Mouse (Mus musculus): ENCODE data around the gene Ngb.
A peak's percentile ranks its signal among the peaks of the same experiment; 100 is the strongest.

Ngb gene

GRCm38 (mm10) chr12:87093249-87093648 lies 9.1 kb downstream of the Ngb start:
- no peak for DNase-seq (ENCODE audit: low read depth in 1 of 2, low spot score in 2 of 2)

DNA sequence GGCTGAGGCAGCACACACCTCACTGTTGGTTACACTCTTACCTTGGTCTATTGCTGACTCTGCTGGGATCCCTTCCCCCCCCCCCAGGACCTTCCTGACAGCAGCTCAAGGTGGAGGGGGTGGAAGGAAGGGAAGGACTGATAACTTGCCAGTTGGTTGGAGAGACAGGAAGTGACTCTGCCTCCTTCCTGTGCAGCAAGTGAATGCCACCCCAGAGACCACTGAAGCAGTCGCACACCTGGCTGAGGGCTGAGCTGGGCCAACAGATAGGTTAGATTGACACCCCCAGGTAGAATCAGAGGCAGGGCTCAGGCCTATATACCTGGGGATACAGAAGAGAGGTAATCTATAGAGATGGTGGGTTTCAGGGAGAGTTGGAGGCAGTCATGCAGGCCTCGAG lies 10.4 kb downstream of the Ngb start:
- no peak for DNase-seq (ENCODE audit: low read depth in 1 of 2, low spot score in 2 of 2)

DNA sequence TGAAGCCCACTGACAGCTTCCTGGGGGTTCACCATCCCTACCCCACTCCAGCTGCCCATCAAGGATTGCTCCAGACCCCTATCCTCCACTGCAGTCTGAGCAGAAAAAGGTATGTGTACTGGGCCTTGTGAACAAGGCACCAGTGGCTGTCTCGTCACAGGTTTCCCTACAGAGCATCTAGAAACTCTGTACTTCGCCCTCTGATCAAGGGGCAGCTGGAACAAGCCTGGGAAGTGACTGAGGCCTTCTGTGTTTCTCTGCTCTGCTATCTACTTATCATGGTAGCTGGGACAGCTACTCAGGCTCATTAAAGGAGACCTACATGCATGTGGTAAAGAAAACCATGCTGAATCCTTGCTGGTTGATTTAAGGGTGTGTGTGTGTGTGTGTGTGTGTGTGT lies 12.6 kb downstream of the Ngb start:
- DNase-seq (ENCODE audit: low read depth in 1 of 2, low spot score in 2 of 2) = no peak

GRCm38 (mm10) chr12:87089255-87089654 lies 13.1 kb downstream of the Ngb start:
- DNase-seq (ENCODE audit: low read depth in 1 of 2, low spot score in 2 of 2) = no peak

- DNase-seq (ENCODE audit: low read depth in 1 of 2, low spot score in 2 of 2) = no peak
These were observed 14.0 kb downstream of the Ngb start for GRCm38 (mm10) chr12:87088331-87088730.

GRCm38 (mm10) chr12:87087236-87087635 lies 15.1 kb downstream of the Ngb start:
- no peak for DNase-seq (ENCODE audit: low read depth in 1 of 2, low spot score in 2 of 2)

- no peak for DNase-seq (ENCODE audit: low read depth in 1 of 2, low spot score in 2 of 2)
These were observed 19.5 kb downstream of the Ngb start for GRCm38 (mm10) chr12:87082797-87083196.

DNA sequence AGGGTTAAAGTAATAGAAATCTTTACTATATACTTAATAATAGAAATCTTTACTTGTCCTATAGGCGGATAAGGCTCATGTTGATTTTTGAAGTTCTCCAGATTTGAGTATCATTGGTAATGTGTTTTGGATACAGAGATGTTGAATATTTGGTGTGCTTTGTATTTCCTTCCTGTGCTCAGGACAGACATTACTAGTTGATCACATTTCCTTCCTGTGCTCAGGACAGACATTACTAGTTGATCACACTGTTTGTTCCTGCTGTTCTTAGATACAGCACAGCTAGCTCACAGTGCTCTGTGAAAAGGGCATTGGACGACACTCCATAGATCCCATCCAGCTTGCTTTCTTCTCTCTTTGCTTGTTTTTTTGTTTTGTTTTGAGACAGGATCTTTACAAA lies 25.7 kb downstream of the Ngb start:
- no peak for DNase-seq (ENCODE audit: low read depth in 1 of 2, low spot score in 2 of 2)

DNA sequence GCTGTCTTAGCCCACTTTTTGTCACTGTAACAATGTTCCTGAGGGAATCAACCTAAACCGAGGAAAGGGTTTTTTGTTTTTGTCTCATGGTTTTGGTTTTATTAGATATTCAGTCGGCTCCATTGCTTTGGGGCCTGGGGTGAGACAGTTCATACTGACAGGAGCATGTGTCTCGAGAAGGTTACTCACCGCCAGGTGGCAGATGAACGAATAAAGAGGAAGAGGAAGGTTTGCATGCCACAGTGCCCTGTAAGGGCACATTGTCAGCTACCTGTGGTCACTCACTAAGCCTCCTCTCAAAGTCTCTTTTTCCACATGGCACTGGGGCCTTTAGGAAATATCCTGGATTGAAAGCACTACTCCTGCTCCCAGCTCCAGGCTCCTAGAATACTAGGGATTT lies 31.8 kb downstream of the Ngb start:
- DNase-seq (ENCODE audit: low read depth in 1 of 2, low spot score in 2 of 2) = no peak

DNA sequence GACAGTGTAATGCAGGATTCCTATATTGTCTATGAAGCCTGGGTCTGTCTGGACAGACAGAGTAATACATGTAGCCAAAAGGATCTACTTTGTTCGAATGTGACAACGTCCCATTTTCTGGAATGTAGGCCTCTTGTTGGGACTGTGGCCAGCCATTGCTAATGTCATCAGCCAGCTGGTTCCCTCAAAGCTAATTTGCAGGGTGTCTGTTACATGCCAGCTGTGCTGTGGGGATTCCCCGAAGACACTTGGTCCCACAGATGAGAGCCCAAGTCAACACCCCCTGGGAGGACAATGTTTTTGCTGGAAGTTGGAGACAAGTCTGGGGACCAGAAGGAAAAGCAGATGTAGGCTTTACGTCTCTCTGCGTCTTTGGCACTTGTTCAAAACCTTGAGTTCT lies 35.9 kb downstream of the Ngb start:
- DNase-seq (ENCODE audit: low read depth in 1 of 2, low spot score in 2 of 2) = no peak

DNA sequence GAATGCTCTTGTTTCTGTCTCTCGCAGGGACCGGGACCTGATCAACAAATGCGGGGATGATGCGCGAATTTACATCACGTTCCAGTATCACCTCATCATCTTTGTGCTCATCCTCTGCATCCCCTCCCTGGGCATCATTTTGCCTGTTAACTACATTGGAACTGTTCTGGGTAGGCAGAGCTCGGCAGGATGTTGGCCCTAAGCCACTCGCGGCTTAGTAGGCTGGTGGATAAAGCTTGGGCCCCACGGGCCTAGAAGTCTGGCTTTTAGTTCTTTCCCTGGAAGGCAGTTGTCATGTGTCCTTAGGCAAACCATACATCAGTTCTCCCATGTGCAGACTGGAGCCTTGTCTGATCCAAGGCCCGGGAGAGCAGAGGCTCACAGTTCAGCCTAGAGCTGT lies 36.9 kb downstream of the Ngb start:
- DNase-seq (ENCODE audit: low read depth in 1 of 2, low spot score in 2 of 2) = no peak

DNA sequence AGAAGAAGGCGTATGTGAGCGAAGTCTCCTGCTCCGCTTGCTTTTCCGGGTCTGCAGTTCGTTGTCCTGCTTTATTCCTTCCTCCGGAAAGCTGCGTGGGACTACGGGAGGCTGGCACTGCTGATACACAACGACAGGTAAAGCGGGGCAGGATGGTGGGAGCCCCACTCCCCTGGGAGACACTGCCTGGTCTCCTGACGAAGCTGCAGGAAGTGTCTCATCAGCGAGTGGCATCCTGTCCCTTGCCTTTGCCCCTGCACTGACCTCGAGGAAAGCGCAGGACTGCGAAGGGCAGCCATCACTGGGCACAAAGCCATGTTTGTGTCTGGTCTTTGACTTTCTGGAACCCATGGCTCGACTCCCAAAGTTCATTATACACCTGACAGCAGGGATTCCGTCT lies 45.3 kb downstream of the Ngb start:
- DNase-seq (ENCODE audit: low read depth in 1 of 2, low spot score in 2 of 2) = no peak

DNA sequence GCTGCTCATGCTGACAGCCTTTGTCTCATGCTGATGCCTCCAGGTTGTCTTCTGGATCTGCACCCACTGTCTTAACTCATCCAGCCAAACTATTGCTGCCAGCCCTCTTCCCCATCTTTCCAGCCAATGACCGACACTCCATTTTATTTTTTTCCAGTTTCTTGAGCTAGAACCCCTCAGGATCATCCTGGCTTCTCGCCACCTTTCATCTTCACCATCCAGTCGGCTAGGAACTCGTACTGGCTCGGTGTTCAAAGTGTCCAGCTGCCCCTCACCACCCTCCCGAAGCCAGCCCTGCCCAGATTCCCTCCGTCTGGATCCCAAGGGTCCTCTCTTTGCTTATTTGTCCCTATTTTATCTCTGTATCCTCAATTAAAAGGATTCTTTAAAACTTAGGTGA lies 47.5 kb downstream of the Ngb start:
- no peak for DNase-seq (ENCODE audit: low read depth in 1 of 2, low spot score in 2 of 2)

DNA sequence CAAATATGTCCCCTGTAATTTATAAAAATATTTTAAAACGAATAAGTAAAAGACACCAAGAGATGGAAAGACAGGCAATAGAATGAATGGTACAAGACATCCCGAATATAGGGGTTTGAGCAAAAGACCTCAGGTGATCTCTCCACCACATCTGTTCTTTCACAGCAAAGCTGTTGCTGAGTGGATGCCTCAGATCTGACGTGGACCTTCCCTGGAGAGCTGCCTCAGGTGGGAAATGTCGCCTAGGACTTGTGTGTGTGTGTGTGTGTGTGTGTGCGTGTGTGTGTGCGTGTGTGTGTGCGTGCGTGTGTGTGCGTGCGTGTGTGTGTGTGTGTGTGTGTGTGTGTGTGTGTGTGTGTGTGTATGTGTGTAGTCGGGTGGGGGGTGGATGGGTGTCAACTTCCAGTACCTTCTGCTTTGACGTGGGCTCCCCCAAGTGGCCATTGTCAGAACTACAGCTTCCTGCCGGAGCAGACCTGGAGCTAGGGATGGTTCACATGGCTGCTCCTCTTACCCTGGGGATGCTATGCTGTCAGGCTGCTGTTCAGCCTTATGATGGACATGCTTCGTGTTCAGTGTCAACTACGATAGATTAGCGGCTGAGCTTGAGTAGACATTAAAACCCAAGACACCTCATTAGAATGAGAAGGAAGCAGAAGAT lies 49.5 kb downstream of the Ngb start:
- DNase-seq (ENCODE audit: low read depth in 1 of 2, low spot score in 2 of 2) = peak; percentile 17 to 39

DNA sequence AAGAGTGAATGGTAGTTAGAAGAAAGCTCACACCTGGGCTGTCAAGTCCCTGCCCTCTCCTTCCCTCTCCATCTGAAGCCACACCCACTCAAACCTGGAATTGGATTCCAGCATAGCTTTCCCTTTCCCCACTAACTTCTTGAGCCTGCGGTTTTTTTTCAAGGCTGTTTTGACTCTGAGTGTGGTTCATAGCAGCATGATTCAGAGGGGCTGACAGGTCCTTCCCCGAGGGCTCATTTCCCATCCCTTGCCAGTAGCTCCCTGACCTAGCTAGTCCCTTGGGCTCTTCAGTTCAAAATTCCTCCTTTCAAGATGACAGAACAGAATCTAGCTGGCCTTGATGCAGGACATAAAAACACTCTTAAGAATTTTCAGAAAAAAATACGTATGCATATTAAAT lies 54.8 kb downstream of the Ngb start:
- no peak for DNase-seq (ENCODE audit: low read depth in 1 of 2, low spot score in 2 of 2)
